Mouse (Mus musculus) forebrain, postnatal 0 days (tissue): Measurements from ENCODE around the gene Magt1. TPM values are rescaled to one million over a fixed set of nuclear protein-coding genes. Genes with fewer than 3 reads are reported as not detected.
A peak's percentile ranks its signal among the peaks of the same experiment; 100 is the strongest.
"Not testable (repeated sequence)": the region's sequence is repeated elsewhere in the genome, so short reads cannot be mapped to it uniquely, and the experiment has no call there.

Source experiments
- ATAC-seq: fragments of 200-750 bp; cut with Nextera tagmentation; 2 replicates; pipeline ENCODE4 v1.8.0; 2017; ENCODE audit warnings: mild to moderate bottlenecking, moderate library complexity
- DNase-seq: peaks from one replicate; pipeline ENCODE4 v3.0.0-alpha.2; 2015
- H3K27ac ChIP-seq: fragments of 300-500 bp; sonication (generic); 2 replicates; pipeline ENCODE4 v1.5.1; 2014; ENCODE audit warnings: low read depth, mild to moderate bottlenecking, antibody characterized with exemption, low read length, moderate library complexity, mixed read lengths
- H3K27me3 ChIP-seq: fragments of 300-500 bp; sonication (generic); 2 replicates; pipeline ENCODE4 v1.6.1; 2014; ENCODE audit warnings: mild to moderate bottlenecking, low read length, mixed read lengths; ENCODE audit not compliant: insufficient read depth
- H3K36me3 ChIP-seq: fragments of 300-500 bp; sonication (generic); 2 replicates; pipeline ENCODE4 v1.6.1; 2014; ENCODE audit warnings: mild to moderate bottlenecking, moderate library complexity; ENCODE audit not compliant: insufficient read depth
- H3K4me1 ChIP-seq: fragments of 300-500 bp; sonication (generic); 2 replicates; pipeline ENCODE4 v1.6.1; 2014; ENCODE audit warnings: antibody characterized with exemption; ENCODE audit not compliant: insufficient read depth
- H3K4me2 ChIP-seq: fragments of 300-500 bp; sonication (generic); 2 replicates; pipeline ENCODE4 v1.6.1; 2014; ENCODE audit warnings: low read depth, mild to moderate bottlenecking, moderate library complexity
- H3K4me3 ChIP-seq: fragments of 300-500 bp; sonication (generic); 2 replicates; pipeline ENCODE4 v1.5.1; 2014; ENCODE audit warnings: low read depth, low read length, mixed read lengths
- H3K9ac ChIP-seq: fragments of 300-500 bp; sonication (generic); 2 replicates; pipeline ENCODE4 v1.6.1; 2014; ENCODE audit warnings: mild to moderate bottlenecking
- H3K9me3 ChIP-seq: fragments of 300-500 bp; sonication (generic); 2 replicates; pipeline ENCODE4 v1.6.1; 2016; ENCODE audit warnings: low read length
- CTCF ChIP-seq: sonication (generic); IDR thresholded peaks from 2 replicates; pipeline ENCODE4 v1.5.1; 2016; ENCODE audit warnings: antibody characterized with exemption, control low read depth, low read depth
- WGBS: fragments of 180-500 bp; shearing (Covaris S2); extraction: QIAGEN DNeasy Blood & Tissue Kit; methylation state at CpG from one replicate; pipeline ENCODE4 v1.1.7; 2014; 5-methylcytosine and 5-hydroxymethylcytosine counted together
- polyA plus RNA-seq: library from polyadenylated mRNA; unstranded; fragments of >200 nt; fragmentation: Nextera tagmentation; extraction: Ambion mirVana; gene quantifications from 2 replicates; pipeline ENCODE4 v1.2.1, GENCODE M21; 2015
- total RNA-seq: library from RNA; depleted of rRNA; stranded (reverse); fragments of >200 nt; gene quantifications from 2 replicates; pipeline ENCODE4 v1.2.3, GENCODE M21; 2014

Gene Magt1
- total and polyA plus RNA-seq, 2 experiments from 2014 or later, result 12.3 to 17.0 TPM

- DNase-seq, result peak; percentile 90
- H3K27me3 ChIP-seq, result no peaks in the 10 kb centered on the region
- peak within 1 kb of the TSS; percentile 47 for H3K4me2 ChIP-seq
- WGBS, result 27% methylated on average over 26 of the region's 26 CpGs
- peak within 1 kb of the TSS; percentile 73 for H3K9ac ChIP-seq
- no peak for TF ChIP-seq CTCF
- H3K9me3 ChIP-seq, result no peaks in the 10 kb centered on the region
- H3K4me1 ChIP-seq, result no peaks in the 10 kb centered on the region
- peak within 1 kb of the TSS; percentile 53 for H3K4me3 ChIP-seq
- ATAC-seq, result peak; percentile 74
- no peaks in the 10 kb centered on the region for H3K36me3 ChIP-seq
- H3K27ac ChIP-seq, result peak within 1 kb of the TSS; percentile 90
These were observed 4.0 kb upstream of the Magt1 start, which contains the start of gene Cox7b for GRCm38 (mm10) chrX:106015571-106016322. Gene Cox7b, plus strand, starts transcription at chrX:106015700.

- not testable (repeated sequence) for H3K9ac ChIP-seq, H3K4me3 ChIP-seq, DNase-seq, H3K4me1 ChIP-seq, H3K27ac ChIP-seq, H3K27me3 ChIP-seq, H3K9me3 ChIP-seq, H3K36me3 ChIP-seq, H3K4me2 ChIP-seq, ATAC-seq
- whole genome bisulfite sequencing, result 73% methylated on average over 2 of the region's 2 CpGs
These were observed 3.2 kb upstream of the Magt1 start for GRCm38 (mm10) chrX:106014741-106015377.

GRCm38 (mm10) chrX:106013217-106013616, 1.5 kb upstream of the Magt1 start:
- peak; percentile 70 for DNase-seq
- Histone ChIP-seq H3K4me2 (no peak overlapping the region), H3K4me3 (no peak overlapping the region), H3K27ac (no peak overlapping the region), H3K9ac (no peak overlapping the region), H3K4me1 (no peaks in the 10 kb centered on the region), H3K27me3 (no peaks in the 10 kb centered on the region), H3K36me3 (no peaks in the 10 kb centered on the region), H3K9me3 (no peaks in the 10 kb centered on the region)
- no peak for ATAC-seq
- 29% methylated on average over 2 of the region's 2 CpGs for WGBS
- peak; percentile 70 for TF ChIP-seq CTCF

DNA sequence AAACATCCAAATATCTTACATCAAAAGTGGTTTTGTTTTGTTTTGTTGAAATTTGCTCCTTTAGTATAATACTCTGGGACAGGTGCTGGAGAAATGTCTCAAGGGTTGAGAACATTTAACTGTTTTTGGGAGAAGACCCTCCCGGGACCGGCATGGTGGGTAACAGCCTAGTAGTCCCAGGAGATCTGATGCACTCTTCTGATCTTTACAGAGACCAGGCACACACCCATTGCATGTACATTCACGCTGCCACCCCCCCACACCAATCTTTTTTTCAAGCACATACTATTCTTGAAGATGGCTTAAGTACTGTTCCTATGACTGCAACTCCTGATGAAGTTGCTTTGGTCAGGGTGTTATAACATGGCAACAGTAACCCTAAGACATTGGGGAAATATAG, 853 bp upstream of the Magt1 start:
- H3K27me3 ChIP-seq, result no peaks in the 10 kb centered on the region
- H3K4me3 ChIP-seq, result peak overlapping the region; percentile 56
- 81% methylated on average over 3 of the region's 3 CpGs for WGBS
- H3K9me3 ChIP-seq, result no peaks in the 10 kb centered on the region
- DNase-seq (no peak), ATAC-seq (no peak)
- H3K27ac ChIP-seq, result peak overlapping the region; percentile 85
- no peak for TF ChIP-seq CTCF
- no peak overlapping the region for H3K9ac ChIP-seq
- H3K4me2 ChIP-seq, result peak overlapping the region; percentile 55
- H3K4me1 ChIP-seq, result no peaks in the 10 kb centered on the region
- H3K36me3 ChIP-seq, result no peaks in the 10 kb centered on the region

DNA sequence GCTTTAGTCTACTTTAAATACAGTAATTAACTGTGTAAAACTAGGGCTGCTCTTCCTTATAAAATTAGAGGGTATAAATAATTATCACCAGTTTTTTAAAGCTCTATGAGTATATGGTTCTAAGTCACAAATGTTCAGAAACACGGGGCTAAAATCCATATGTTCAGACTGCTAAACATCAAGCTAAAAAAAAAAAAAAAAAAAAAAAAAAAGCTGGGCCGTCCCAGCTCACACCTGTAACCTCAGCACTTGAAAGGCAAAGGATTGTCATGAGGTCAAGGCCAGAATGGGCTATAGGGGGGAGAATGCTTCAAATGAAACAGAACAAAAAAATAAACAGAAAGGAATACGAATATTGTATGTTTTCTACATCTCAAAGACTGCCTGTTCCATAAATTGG, 944 bp downstream of the Magt1 start:
- H3K9ac ChIP-seq, result no peak overlapping the region; the same call in 1 of the 2 replicates
- no peaks in the 10 kb centered on the region for H3K9me3 ChIP-seq
- DNase-seq (no peak), ATAC-seq (no peak)
- H3K4me1 ChIP-seq, result no peaks in the 10 kb centered on the region
- H3K4me3 ChIP-seq, result peak overlapping the region; percentile 56
- H3K27ac ChIP-seq, result no peak overlapping the region
- no peaks in the 10 kb centered on the region for H3K27me3 ChIP-seq
- 22% methylated on average over 3 of the region's 3 CpGs for WGBS
- no peaks in the 10 kb centered on the region for H3K36me3 ChIP-seq
- no peak for TF ChIP-seq CTCF
- H3K4me2 ChIP-seq, result peak overlapping the region; percentile 52

DNA sequence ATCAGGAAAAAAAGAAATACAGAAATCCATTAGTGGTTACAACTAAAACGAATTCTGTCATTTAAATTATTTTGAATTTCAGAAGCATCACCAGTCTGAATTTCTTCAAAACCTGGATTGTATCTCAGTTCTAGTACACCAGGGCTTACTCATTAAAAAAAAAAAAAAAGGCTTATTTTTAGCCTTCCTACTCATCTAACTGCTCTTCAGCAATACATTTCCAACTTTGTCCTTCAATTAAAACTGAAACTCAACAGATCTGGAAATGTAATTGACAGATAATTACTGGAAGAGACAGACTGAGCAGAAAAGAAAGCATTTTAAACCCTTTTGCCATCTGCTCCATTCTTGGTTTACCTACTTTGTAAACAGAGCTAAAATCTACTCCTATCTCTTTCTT, 10.1 kb downstream of the Magt1 start:
- no peak overlapping the region for H3K4me3 ChIP-seq
- TF ChIP-seq CTCF, result no peak
- no peaks in the 10 kb centered on the region for H3K36me3 ChIP-seq
- no peak overlapping the region for H3K4me2 ChIP-seq
- DNase-seq (peak; percentile 14), ATAC-seq (peak; percentile 84)
- no peaks in the 10 kb centered on the region for H3K9me3 ChIP-seq
- H3K9ac ChIP-seq, result no peak overlapping the region
- no peaks in the 10 kb centered on the region for H3K27me3 ChIP-seq
- 51% methylated on average over 1 of the region's 1 CpGs for whole genome bisulfite sequencing
- no peak overlapping the region for H3K27ac ChIP-seq
- H3K4me1 ChIP-seq, result no peaks in the 10 kb centered on the region

GRCm38 (mm10) chrX:105957091-105957490, 54.6 kb downstream of the Magt1 start:
- not testable (repeated sequence) for H3K36me3 ChIP-seq, H3K4me3 ChIP-seq, H3K4me1 ChIP-seq, H3K27ac ChIP-seq, H3K9me3 ChIP-seq, ATAC-seq, H3K27me3 ChIP-seq, DNase-seq, H3K9ac ChIP-seq, H3K4me2 ChIP-seq
- 78% methylated on average over 14 of the region's 14 CpGs for WGBS
